Mouse (Mus musculus) brain, adult 2 months (tissue): ENCODE measurements at regions not wholly inside any gene's neighbourhood (a gene's known extent, or its start where the extent isn't known, plus 50 kb on each side); places are given as distances from the start of the nearest gene placed in this dataset.

Experiments
- DNase-seq: peaks from one replicate; pipeline ENCODE4 v3.0.0; 2011; ENCODE audit warnings: low read depth, low spot score

- no peak for DNase-seq
These were observed 830.9 kb upstream of the Tyrp1 start for GRCm38 (mm10) chr4:80002738-80003635.

GRCm38 (mm10) chr4:80003636-80004365, 830.1 kb upstream of the Tyrp1 start:
- no peak for DNase-seq

- DNase-seq: no peak
These were observed 829.6 kb upstream of the Tyrp1 start for GRCm38 (mm10) chr4:80004366-80004700.

GRCm38 (mm10) chr4:80004788-80005187, 829.1 kb upstream of the Tyrp1 start:
- no peak for DNase-seq

- DNase-seq: no peak
These were observed 806.0 kb upstream of the Tyrp1 start for GRCm38 (mm10) chr4:80027876-80028275.

GRCm38 (mm10) chr4:80047956-80048355, 786.0 kb upstream of the Tyrp1 start:
- DNase-seq: peak; percentile 89
